Mouse (Mus musculus) kidney, postnatal 0 days (tissue): ENCODE measurements at regions not wholly inside any gene's neighbourhood (a gene's known extent, or its start where the extent isn't known, plus 50 kb on each side); places are given as distances from the start of the nearest gene placed in this dataset.
"Not testable (repeated sequence)": the region's sequence is repeated elsewhere in the genome, so short reads cannot be mapped to it uniquely, and the experiment has no call there.

Experiments used
- ATAC-seq: fragments of 200-750 bp; cut with Nextera tagmentation; replicated peaks from 2 replicates; pipeline ENCODE4 v1.8.0; 2017; ENCODE audit warnings: low read depth, moderate number of reproducible peaks, moderate TSS enrichment, moderate library complexity; ENCODE audit not compliant: low FRiP score
- DNase-seq: peaks from one replicate; pipeline ENCODE4 v3.0.0-alpha.2; 2016; ENCODE audit warnings: low spot score
- H3K27ac ChIP-seq: fragments of 300-500 bp; sonication (generic); 2 replicates; pipeline ENCODE4 v1.5.1; 2014; ENCODE audit warnings: mild to moderate bottlenecking
- H3K27me3 ChIP-seq: fragments of 300-500 bp; sonication (generic); 2 replicates; pipeline ENCODE4 v1.6.1; 2014; ENCODE audit warnings: low read length, mixed read lengths; ENCODE audit not compliant: insufficient read depth
- H3K36me3 ChIP-seq: fragments of 300-500 bp; sonication (generic); 2 replicates; pipeline ENCODE4 v1.6.1; 2014; ENCODE audit warnings: low read length, mixed read lengths; ENCODE audit not compliant: insufficient read depth
- H3K4me1 ChIP-seq: fragments of 300-500 bp; sonication (generic); replicated peaks from 2 replicates; pipeline ENCODE4 v1.6.1; 2014; ENCODE audit warnings: antibody characterized with exemption, low read length, mixed read lengths; ENCODE audit not compliant: insufficient read depth
- H3K4me2 ChIP-seq: fragments of 300-500 bp; sonication (generic); 2 replicates; pipeline ENCODE4 v1.6.1; 2014; ENCODE audit warnings: mild to moderate bottlenecking, low read length, moderate library complexity, mixed read lengths
- H3K4me3 ChIP-seq: fragments of 300-500 bp; sonication (generic); replicated peaks from 2 replicates; pipeline ENCODE4 v1.5.1; 2014; ENCODE audit warnings: low read depth, low read length
- H3K9ac ChIP-seq: fragments of 300-500 bp; sonication (generic); 2 replicates; pipeline ENCODE4 v1.6.1; 2014; ENCODE audit warnings: low read depth, low read length
- H3K9me3 ChIP-seq: fragments of 300-500 bp; sonication (generic); replicated peaks from 2 replicates; pipeline ENCODE4 v1.6.1; 2016; ENCODE audit warnings: low read length, inconsistent platforms, mixed read lengths
- CTCF ChIP-seq: IDR thresholded peaks from 2 replicates; pipeline ENCODE4 v1.5.1; 2016; ENCODE audit warnings: antibody characterized with exemption, low read depth, mild to moderate bottlenecking, moderate library complexity
- WGBS: fragments of 180-500 bp; shearing (Covaris S2); extraction: QIAGEN DNeasy Blood & Tissue Kit; methylation state at CpG from one replicate; pipeline ENCODE4 v1.1.7; 2014; 5-methylcytosine and 5-hydroxymethylcytosine counted together

- DNase-seq = no peak
Observed at GRCm38 (mm10) chr3:155875696-155876095, 685.9 kb upstream of the Negr1 start.

GRCm38 (mm10) chr3:155878401-155878800, 683.2 kb upstream of the Negr1 start:
- TF ChIP-seq CTCF = no peak
- WGBS = 75% methylated on average over 2 of the region's 2 CpGs
- ATAC-seq (no peak), DNase-seq (no peak)
- H3K27me3 ChIP-seq = no peaks in the 10 kb centered on the region
- no peaks in the 10 kb centered on the region for H3K4me1 ChIP-seq
- H3K9me3 ChIP-seq = no peaks in the 10 kb centered on the region
- no peaks in the 10 kb centered on the region for H3K36me3 ChIP-seq
- no peak overlapping the region for H3K9ac ChIP-seq
- no peak overlapping the region for H3K4me3 ChIP-seq
- no peak overlapping the region for H3K27ac ChIP-seq
- no peak overlapping the region for H3K4me2 ChIP-seq

More at GRCm38 (mm10) chr3:155875696-155876095, 685.9 kb upstream of the Negr1 start:
- no peak for ATAC-seq
- Histone ChIP-seq H3K9me3 (no peaks in the 10 kb centered on the region), H3K4me2 (no peak overlapping the region), H3K4me3 (no peak overlapping the region), H3K36me3 (no peaks in the 10 kb centered on the region), H3K27ac (no peak overlapping the region), H3K9ac (no peak overlapping the region), H3K27me3 (no peaks in the 10 kb centered on the region), H3K4me1 (no peaks in the 10 kb centered on the region)
- no peak for TF ChIP-seq CTCF
- 81% methylated on average over 3 of the region's 3 CpGs for WGBS

- DNase-seq = no peak
- Histone ChIP-seq H3K36me3 (no peaks in the 10 kb centered on the region), H3K27ac (no peak overlapping the region), H3K4me2 (no peak overlapping the region), H3K9me3 (no peaks in the 10 kb centered on the region), H3K4me3 (no peak overlapping the region), H3K27me3 (no peaks in the 10 kb centered on the region), H3K9ac (no peak overlapping the region), H3K4me1 (no peaks in the 10 kb centered on the region)
- no peak for TF ChIP-seq CTCF
- WGBS = 59% methylated on average over 4 of the region's 4 CpGs
- no peak for ATAC-seq
Observed at GRCm38 (mm10) chr3:155880722-155881121, 680.9 kb upstream of the Negr1 start.

- no peak for TF ChIP-seq CTCF
- Histone ChIP-seq H3K27ac (no peak overlapping the region), H3K4me3 (no peak overlapping the region), H3K4me2 (no peak overlapping the region), H3K4me1 (no peaks in the 10 kb centered on the region), H3K36me3 (no peaks in the 10 kb centered on the region), H3K9ac (no peak overlapping the region), H3K9me3 (no peaks in the 10 kb centered on the region), H3K27me3 (no peaks in the 10 kb centered on the region)
- ATAC-seq (no peak), DNase-seq (no peak)
- 65% methylated on average over 6 of the region's 6 CpGs for WGBS
Observed at GRCm38 (mm10) chr3:155915981-155916380, 645.6 kb upstream of the Negr1 start.

- Histone ChIP-seq H3K9me3 (no peaks in the 10 kb centered on the region), H3K9ac (no peak overlapping the region), H3K36me3 (no peaks in the 10 kb centered on the region), H3K27ac (no peak overlapping the region), H3K4me1 (no peaks in the 10 kb centered on the region), H3K27me3 (no peaks in the 10 kb centered on the region), H3K4me3 (no peak overlapping the region), H3K4me2 (no peak overlapping the region)
- WGBS = 68% methylated on average over 2 of the region's 2 CpGs
- ATAC-seq (no peak), DNase-seq (no peak)
- TF ChIP-seq CTCF = no peak
Observed at GRCm38 (mm10) chr3:155942896-155943295, 618.7 kb upstream of the Negr1 start.

DNA sequence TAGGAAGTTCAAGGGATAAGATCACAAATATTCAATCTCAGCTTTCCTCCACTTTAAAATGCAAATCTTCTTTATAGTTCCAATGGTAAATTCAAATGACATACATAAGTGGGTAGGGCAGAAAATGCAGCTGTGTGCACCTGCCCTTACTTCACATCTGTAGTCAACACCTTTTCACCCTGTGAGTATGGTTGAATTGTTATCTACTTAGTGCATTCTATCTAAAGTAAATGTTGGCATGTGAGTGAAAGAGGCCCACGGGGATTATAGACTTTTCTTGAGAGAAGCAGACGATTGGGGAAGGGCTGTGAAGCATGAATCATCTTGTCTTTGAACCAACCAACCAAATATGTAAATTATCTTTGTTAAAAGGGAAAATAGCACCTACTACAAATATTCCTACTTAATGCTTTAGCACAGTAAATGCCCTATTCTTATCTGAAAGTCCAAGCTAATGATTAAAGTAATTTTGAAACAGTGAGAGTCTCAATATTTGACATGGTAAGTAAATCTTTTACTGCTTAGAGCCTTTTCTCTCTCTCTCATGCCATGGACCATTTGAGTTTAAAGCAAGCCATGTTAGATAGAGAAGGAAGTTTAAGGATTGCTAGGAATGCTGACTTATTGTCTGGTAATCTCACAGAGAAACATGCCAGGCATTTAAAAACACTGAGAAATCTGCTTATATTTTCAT, 617.4 kb upstream of the Negr1 start:
- Histone ChIP-seq H3K4me3 (no peak overlapping the region), H3K9me3 (no peaks in the 10 kb centered on the region), H3K36me3 (no peaks in the 10 kb centered on the region), H3K27ac (no peak overlapping the region), H3K27me3 (no peaks in the 10 kb centered on the region), H3K9ac (no peak overlapping the region), H3K4me2 (no peak overlapping the region), H3K4me1 (no peaks in the 10 kb centered on the region)
- ATAC-seq = no peak
- TF ChIP-seq CTCF = no peak
- no peak for DNase-seq
- 41% methylated on average over 2 of the region's 2 CpGs for WGBS

DNA sequence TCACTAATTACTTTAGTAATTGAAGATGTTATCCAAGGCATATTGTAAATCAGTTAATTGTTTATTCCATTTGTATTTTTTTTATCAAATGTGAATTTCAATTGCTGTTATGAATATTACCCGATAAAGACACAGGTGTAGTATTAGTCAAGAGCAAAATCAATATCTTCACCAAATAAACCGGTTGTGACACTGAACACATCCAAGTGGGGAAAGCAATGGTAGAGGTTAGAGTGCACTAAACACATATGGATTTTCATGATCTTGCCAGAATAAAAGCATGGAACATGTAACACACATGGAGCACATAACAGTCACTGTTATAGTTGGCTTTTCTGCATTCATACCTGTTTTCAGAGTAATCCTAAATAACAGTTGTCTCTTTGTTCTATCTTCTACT, 616.4 kb upstream of the Negr1 start:
- no peak overlapping the region for H3K4me3 ChIP-seq
- no peaks in the 10 kb centered on the region for H3K4me1 ChIP-seq
- 91% methylated on average over 2 of the region's 2 CpGs for WGBS
- TF ChIP-seq CTCF = no peak
- no peaks in the 10 kb centered on the region for H3K36me3 ChIP-seq
- no peaks in the 10 kb centered on the region for H3K27me3 ChIP-seq
- H3K9ac ChIP-seq = no peak overlapping the region
- no peaks in the 10 kb centered on the region for H3K9me3 ChIP-seq
- ATAC-seq = no peak
- DNase-seq = no peak
- no peak overlapping the region for H3K27ac ChIP-seq
- no peak overlapping the region for H3K4me2 ChIP-seq

GRCm38 (mm10) chr3:155962496-155962895, 599.1 kb upstream of the Negr1 start:
- H3K36me3 ChIP-seq, H3K4me2 ChIP-seq, H3K9me3 ChIP-seq, H3K9ac ChIP-seq, H3K4me3 ChIP-seq, H3K27me3 ChIP-seq, H3K4me1 ChIP-seq, DNase-seq, H3K27ac ChIP-seq: not testable (repeated sequence)
- WGBS = 28% methylated on average over 2 of the region's 2 CpGs
- ATAC-seq = peak; percentile 78; the same call in 1 of the 2 replicates
